Mouse (Mus musculus): ENCODE results near the gene Ttc16.

Ttc16 gene

GRCm38 (mm10) chr2:32781710-32782109, 6.3 kb upstream of the Ttc16 start:
- intact Hi-C loops (cut with DNase I) = loop anchor here (10.0 kb wide), 1 partner anchor 143 kb away; no protein-coding TSS in a partner anchor

GRCm38 (mm10) chr2:32779714-32780113, 4.3 kb upstream of the Ttc16 start:
- intact Hi-C loops (cut with DNase I) = loop anchor here (10.0 kb wide), 1 partner anchor 145 kb away; no protein-coding TSS in a partner anchor

- intact Hi-C loops (cut with DNase I) = no loop called here
These were observed 3.7 kb upstream of the Ttc16 start for GRCm38 (mm10) chr2:32779131-32779530.

GRCm38 (mm10) chr2:32778081-32778480, 2.6 kb upstream of the Ttc16 start:
- intact Hi-C loops (cut with DNase I) = no loop called here

- intact Hi-C loops (cut with DNase I) = no loop called here
These were observed 759 bp upstream of the Ttc16 start for GRCm38 (mm10) chr2:32776192-32776591.

GRCm38 (mm10) chr2:32772626-32773279, 2.7 kb downstream of the Ttc16 start:
- intact Hi-C loops (cut with DNase I) = no loop called here

- intact Hi-C loops (cut with DNase I) = no loop called here
These were observed 3.5 kb downstream of the Ttc16 start for GRCm38 (mm10) chr2:32771886-32772285.

GRCm38 (mm10) chr2:32769327-32770085, 5.9 kb downstream of the Ttc16 start:
- intact Hi-C loops (cut with DNase I) = no loop called here

- intact Hi-C loops (cut with DNase I) = no loop called here
These were observed 6.7 kb downstream of the Ttc16 start for GRCm38 (mm10) chr2:32768661-32769285.

GRCm38 (mm10) chr2:32767241-32767640, 8.2 kb downstream of the Ttc16 start:
- intact Hi-C loops (cut with DNase I) = no loop called here

- intact Hi-C loops (cut with DNase I) = no loop called here
These were observed 12.1 kb downstream of the Ttc16 start for GRCm38 (mm10) chr2:32763353-32763752.

GRCm38 (mm10) chr2:32761859-32762258, 13.6 kb downstream of the Ttc16 start:
- intact Hi-C loops (cut with DNase I) = no loop called here

- intact Hi-C loops (cut with DNase I) = no loop called here
These were observed 14.1 kb downstream of the Ttc16 start for GRCm38 (mm10) chr2:32761361-32761760.

GRCm38 (mm10) chr2:32759001-32759400, 16.4 kb downstream of the Ttc16 start:
- intact Hi-C loops (cut with DNase I) = loop anchor here (10.0 kb wide), 1 partner anchor 124 kb away; no protein-coding TSS in a partner anchor

- intact Hi-C loops (cut with DNase I) = loop anchor here (10.0 kb wide), 1 partner anchor 124 kb away; no protein-coding TSS in a partner anchor
These were observed 16.9 kb downstream of the Ttc16 start for GRCm38 (mm10) chr2:32758503-32758902.

- intact Hi-C loops (cut with DNase I) = loop anchor here (1.0 to 10.0 kb wide), 2 partner anchors 44 to 122 kb away; partner anchors contain the start of gene Cdk9
These were observed 18.2 kb downstream of the Ttc16 start, which contains the start of gene Tor2a for GRCm38 (mm10) chr2:32757056-32757845. Gene Tor2a, plus strand, starts transcription at chr2:32757234.

GRCm38 (mm10) chr2:32756674-32757055, 18.8 kb downstream of the Ttc16 start:
- intact Hi-C loops (cut with DNase I) = loop anchor here (1.0 to 10.0 kb wide), 2 partner anchors 43 to 122 kb away; partner anchors contain the start of gene Cdk9

GRCm38 (mm10) chr2:32752181-32752580, 23.3 kb downstream of the Ttc16 start:
- intact Hi-C loops (cut with DNase I) = loop anchor here (10.0 kb wide), 1 partner anchor 117 kb away; no protein-coding TSS in a partner anchor

GRCm38 (mm10) chr2:32751665-32752033, 23.8 kb downstream of the Ttc16 start:
- intact Hi-C loops (cut with DNase I) = loop anchor here (10.0 kb wide), 1 partner anchor 117 kb away; no protein-coding TSS in a partner anchor

GRCm38 (mm10) chr2:32750887-32751664, 24.4 kb downstream of the Ttc16 start:
- intact Hi-C loops (cut with DNase I) = loop anchor here (10.0 kb wide), 1 partner anchor 116 kb away; no protein-coding TSS in a partner anchor

All from adrenal gland (tissue).